Mouse (Mus musculus): ENCODE data around the gene Lonp1. TPM values are rescaled to one million over a fixed set of nuclear protein-coding genes. Genes with fewer than 3 reads are reported as not detected.

Lonp1 gene
- 56.5 and 57.6 TPM in 2 replicates for polyA plus RNA-seq (2015; fragmentation: Nextera tagmentation; extraction: Ambion mirVana)

DNA sequence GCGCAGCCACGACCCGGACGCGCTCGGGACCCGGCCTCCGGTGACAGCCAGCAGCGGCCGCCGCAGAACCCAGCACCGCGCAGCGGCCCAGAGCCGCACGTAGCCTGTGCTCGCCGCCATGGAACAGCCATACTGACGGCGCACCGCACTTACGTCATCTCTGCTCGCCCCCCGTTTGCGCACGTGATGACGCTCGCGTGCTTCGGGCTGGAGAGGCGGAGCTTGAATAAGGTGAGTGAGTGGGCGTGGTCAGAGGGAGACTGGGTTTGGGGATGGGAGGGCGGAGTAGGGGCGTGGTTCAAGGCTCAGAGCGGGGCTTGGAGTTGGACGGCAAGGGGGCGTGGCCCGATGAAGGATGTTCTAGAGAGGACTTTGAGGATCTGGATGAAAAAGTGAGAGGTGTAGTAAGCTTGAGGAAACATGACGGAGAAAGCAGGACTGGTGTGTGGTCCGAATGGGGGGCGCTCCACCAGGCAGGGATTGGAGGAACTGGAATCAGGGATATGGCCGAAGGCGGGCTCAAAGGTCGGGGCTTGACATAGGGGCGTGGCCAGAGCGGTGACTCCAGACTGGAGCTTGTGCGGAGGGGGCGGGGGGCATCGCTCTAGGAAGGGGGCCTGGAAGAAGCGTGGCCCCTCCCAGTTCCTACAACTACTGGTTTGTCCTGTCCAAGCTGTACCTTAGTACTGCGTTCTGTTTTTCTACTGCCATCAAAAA is at the start of gene Lonp1:
Gene Lonp1 (minus strand): TSS at position 134 of the 717 bp plus-strand sequence.
- Histone ChIP-seq H3K27me3 (replicated peaks; ENCODE audit: control insufficient read depth, insufficient read depth, low read length) (no peaks in the 10 kb centered on the region), H3K9me3 (ENCODE audit: control insufficient read depth, low read length) (no peaks in the 10 kb centered on the region), H3K36me3 (ENCODE audit: control insufficient read depth, insufficient read depth, low read length) (peaks cover 3% of the 10 kb centered on the region), H3K27ac (ENCODE audit: low read length) (peak within 1 kb of the TSS; percentile 87), H3K4me2 (ENCODE audit: low read depth, low read length) (peak within 1 kb of the TSS; percentile 95), H3K4me1 (ENCODE audit: control insufficient read depth, insufficient read depth, low read length) (peaks cover 21% of the 10 kb centered on the region), H3K9ac (ENCODE audit: low read depth, low read length) (peak within 1 kb of the TSS; percentile 91), H3K4me3 (ENCODE audit: low read length) (peak within 1 kb of the TSS; percentile 93)
- ATAC-seq = peak; percentile 88
- WGBS = under 1% methylated on average over 51 of the region's 51 CpGs

DNA sequence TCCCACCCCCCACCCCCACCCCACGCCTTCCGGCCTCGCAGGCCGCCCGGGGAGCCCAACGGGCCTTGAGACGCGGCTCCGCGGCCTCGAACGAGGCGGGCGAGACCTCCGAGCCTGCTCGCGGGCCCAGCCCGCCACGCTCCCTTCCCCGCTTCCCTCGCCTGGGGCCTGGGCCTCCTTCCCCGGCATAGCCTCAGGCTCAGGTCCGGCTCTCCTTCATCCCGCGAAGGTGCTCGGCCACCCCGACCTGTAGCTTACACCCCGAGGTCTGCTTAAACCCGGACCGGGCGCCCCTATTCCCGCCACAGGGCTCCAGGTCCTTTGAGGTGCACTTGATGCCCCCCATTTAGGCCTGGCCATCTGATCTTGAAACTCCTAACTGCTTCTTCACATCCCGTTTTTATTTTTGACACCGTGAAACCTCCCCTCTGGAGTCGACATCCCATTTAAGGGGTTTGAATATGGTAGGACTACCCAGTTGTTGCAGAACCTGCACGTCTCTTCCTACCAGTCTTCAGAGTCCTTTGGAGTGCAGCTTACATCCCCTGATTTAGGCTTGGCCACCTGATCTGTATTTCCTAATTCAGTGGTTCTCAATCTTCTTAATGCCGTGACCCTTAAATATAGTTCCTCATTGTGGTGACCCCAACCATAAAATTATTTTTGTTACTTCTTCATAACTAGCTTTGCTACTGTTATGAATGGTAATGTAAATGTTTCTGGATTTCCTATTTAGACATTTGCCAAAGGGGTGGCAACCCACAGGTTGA is 47.1 kb upstream of the Lonp1 start:
- WGBS = 2% methylated on average over 33 of the region's 37 CpGs
- peak overlapping the region; percentile 96 for H3K4me3 ChIP-seq (ENCODE audit: low read length)
- H3K27ac ChIP-seq (ENCODE audit: low read length) = peak overlapping the region; percentile 84
- peak overlapping the region; percentile 71 for H3K4me2 ChIP-seq (ENCODE audit: low read depth, low read length)
- peak; percentile 21; the same call in 1 of the 2 replicates for ATAC-seq
- H3K9me3 ChIP-seq (ENCODE audit: control insufficient read depth, low read length) = no peaks in the 10 kb centered on the region
- peaks cover 14% of the 10 kb centered on the region for H3K4me1 ChIP-seq (ENCODE audit: control insufficient read depth, insufficient read depth, low read length)
- peak overlapping the region; percentile 96 for H3K9ac ChIP-seq (ENCODE audit: low read depth, low read length)
- H3K36me3 ChIP-seq (ENCODE audit: control insufficient read depth, insufficient read depth, low read length) = peaks cover 2% of the 10 kb centered on the region; the same call in 1 of the 2 replicates
- H3K27me3 ChIP-seq (replicated peaks; ENCODE audit: control insufficient read depth, insufficient read depth, low read length) = no peaks in the 10 kb centered on the region

DNA sequence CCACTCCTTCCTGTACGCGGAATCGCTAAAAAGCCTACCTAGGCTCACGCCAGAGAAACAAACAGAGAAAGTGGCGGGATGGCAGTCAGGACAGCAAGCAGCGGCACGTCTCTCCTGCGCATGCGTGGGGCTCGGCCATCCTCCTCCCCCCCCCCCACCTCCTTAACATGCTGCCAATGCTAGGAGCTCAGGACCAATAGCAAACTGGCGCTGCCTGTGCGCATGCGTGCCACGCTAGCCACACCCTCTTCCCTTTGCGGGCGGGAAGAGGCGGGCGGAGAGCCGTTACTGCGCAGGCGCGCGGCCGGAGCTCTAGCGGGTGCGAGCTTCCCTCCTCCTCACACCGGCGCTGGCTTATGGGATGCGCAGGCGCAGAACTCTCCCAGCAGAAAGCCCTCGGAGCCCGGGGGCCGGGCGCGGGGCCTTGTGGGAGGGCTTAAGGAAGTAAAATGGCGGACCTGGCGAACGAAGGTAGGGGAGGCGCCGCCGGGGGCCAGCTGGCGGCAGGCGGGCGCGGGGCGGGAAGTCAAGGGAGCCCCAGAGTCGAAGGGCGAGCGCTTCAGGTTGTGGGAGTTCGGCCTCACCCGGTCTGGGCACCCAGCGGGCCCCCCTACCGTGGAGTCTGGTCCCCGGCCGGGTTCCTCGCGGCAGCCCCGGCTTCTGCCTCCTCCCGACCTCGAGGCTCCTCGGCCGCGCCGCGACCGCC is 46.4 kb upstream of the Lonp1 start, which contains the start of gene Ranbp3:
Gene Ranbp3 (plus strand): TSS at position 354 of the 706 bp plus-strand sequence.
- Histone ChIP-seq H3K9ac (ENCODE audit: low read depth, low read length) (peak within 1 kb of the TSS; percentile 96), H3K27me3 (replicated peaks; ENCODE audit: control insufficient read depth, insufficient read depth, low read length) (no peaks in the 10 kb centered on the region), H3K4me3 (ENCODE audit: low read length) (peak within 1 kb of the TSS; percentile 96), H3K36me3 (ENCODE audit: control insufficient read depth, insufficient read depth, low read length) (peaks cover 2% of the 10 kb centered on the region; the same call in 1 of the 2 replicates), H3K27ac (ENCODE audit: low read length) (peak within 1 kb of the TSS; percentile 93), H3K9me3 (ENCODE audit: control insufficient read depth, low read length) (no peaks in the 10 kb centered on the region), H3K4me1 (ENCODE audit: control insufficient read depth, insufficient read depth, low read length) (peaks cover 14% of the 10 kb centered on the region), H3K4me2 (ENCODE audit: low read depth, low read length) (peak within 1 kb of the TSS; percentile 89)
- peak; percentile 93 for ATAC-seq
- 1% methylated on average over 52 of the region's 66 CpGs for whole genome bisulfite sequencing

DNA sequence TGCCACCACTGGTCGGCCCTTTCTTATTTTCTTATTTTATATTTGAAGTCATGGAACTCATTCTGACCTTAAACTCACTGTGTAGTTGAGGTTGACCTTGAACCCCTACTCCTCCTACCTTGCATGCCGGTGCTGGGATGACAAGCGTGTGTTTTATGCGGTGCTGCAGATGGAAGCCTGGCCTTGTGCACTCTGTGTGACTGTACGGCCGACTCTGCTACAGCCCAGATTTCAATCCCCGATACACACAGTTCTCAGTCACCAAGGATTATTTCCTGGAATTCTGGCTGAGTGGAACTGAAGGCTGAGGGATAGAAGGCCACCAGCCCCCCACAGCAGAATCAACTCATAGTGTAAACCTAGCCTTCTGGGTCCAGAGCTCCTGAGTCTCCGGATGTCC is 43.1 kb upstream of the Lonp1 start:
- Histone ChIP-seq H3K36me3 (ENCODE audit: control insufficient read depth, insufficient read depth, low read length) (no peaks in the 10 kb centered on the region), H3K9ac (ENCODE audit: low read depth, low read length) (no peak overlapping the region), H3K9me3 (ENCODE audit: control insufficient read depth, low read length) (no peaks in the 10 kb centered on the region), H3K4me1 (ENCODE audit: control insufficient read depth, insufficient read depth, low read length) (peaks cover 3% of the 10 kb centered on the region), H3K27ac (ENCODE audit: low read length) (no peak overlapping the region), H3K4me2 (ENCODE audit: low read depth, low read length) (no peak overlapping the region), H3K27me3 (replicated peaks; ENCODE audit: control insufficient read depth, insufficient read depth, low read length) (no peaks in the 10 kb centered on the region), H3K4me3 (ENCODE audit: low read length) (no peak overlapping the region)
- WGBS = 88% methylated on average over 8 of the region's 8 CpGs
- ATAC-seq = no peak

DNA sequence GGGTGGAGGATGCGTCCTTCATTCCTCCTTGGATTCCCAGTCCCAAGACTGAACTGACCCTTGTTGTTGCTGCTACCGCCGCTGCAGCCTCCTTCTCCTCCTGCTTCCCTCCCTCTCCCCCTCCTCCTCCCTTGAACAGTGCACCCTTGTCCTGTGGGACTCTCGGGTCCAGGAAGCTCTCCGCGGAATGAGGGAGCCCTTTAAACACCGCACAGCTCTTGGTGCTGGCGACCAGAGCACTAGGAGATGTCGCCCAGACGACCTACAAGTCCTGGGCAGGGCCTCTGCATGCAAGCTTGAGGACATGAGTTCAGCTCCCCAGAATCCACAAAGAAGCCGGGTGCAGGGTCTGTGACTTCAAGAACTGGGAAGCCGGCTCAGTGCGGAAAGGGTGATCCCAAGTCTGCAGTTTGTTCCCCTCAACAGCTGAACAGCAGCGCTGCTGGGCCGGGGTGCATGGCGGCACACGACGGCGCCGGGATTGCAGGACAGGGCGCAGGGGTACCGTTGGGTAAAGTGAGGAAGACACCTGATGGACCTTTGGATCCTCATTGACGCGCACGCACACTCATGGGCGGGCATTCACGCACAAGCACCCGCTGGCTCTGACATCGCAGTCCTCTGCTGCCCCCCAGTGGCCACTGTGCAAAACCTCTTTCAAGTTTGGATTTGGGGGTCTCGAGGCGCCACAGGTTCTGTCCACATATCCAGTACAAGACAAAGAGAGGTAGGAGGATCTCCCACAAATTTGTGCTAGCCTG is 41.9 kb upstream of the Lonp1 start:
- H3K27ac ChIP-seq (ENCODE audit: low read length) = no peak overlapping the region
- no peaks in the 10 kb centered on the region for H3K9me3 ChIP-seq (ENCODE audit: control insufficient read depth, low read length)
- H3K4me3 ChIP-seq (ENCODE audit: low read length) = peak overlapping the region; percentile 47
- peak; percentile 35 for ATAC-seq
- H3K9ac ChIP-seq (ENCODE audit: low read depth, low read length) = peak overlapping the region; percentile 65
- 5% methylated on average over 31 of the region's 31 CpGs for WGBS
- peak overlapping the region; percentile 90 for H3K4me2 ChIP-seq (ENCODE audit: low read depth, low read length)
- H3K36me3 ChIP-seq (ENCODE audit: control insufficient read depth, insufficient read depth, low read length) = no peaks in the 10 kb centered on the region
- H3K4me1 ChIP-seq (ENCODE audit: control insufficient read depth, insufficient read depth, low read length) = peaks cover 9% of the 10 kb centered on the region
- H3K27me3 ChIP-seq (replicated peaks; ENCODE audit: control insufficient read depth, insufficient read depth, low read length) = no peaks in the 10 kb centered on the region

DNA sequence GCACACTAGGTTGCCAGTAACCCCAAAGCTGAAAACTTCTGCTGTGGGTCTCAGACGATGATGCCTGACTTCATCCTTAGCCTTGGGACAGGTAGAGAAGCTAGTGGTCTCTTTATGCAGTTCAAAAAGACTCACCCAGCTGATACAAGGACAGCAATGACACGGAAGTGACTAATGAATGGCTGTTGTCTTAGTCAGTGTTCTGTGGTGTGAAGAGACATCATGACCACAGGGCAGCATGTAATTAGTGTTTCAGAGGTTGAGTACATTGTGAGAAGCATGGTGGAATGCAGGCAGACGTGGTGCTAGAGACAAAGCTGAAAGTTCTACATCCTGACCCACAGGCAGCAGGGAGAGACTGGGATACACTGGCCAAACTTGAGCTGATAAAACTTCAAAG is 40.9 kb upstream of the Lonp1 start:
- Histone ChIP-seq H3K4me2 (ENCODE audit: low read depth, low read length) (no peak overlapping the region), H3K27ac (ENCODE audit: low read length) (no peak overlapping the region), H3K9me3 (ENCODE audit: control insufficient read depth, low read length) (no peaks in the 10 kb centered on the region), H3K4me1 (ENCODE audit: control insufficient read depth, insufficient read depth, low read length) (peaks cover 9% of the 10 kb centered on the region), H3K4me3 (ENCODE audit: low read length) (no peak overlapping the region), H3K36me3 (ENCODE audit: control insufficient read depth, insufficient read depth, low read length) (no peaks in the 10 kb centered on the region), H3K27me3 (replicated peaks; ENCODE audit: control insufficient read depth, insufficient read depth, low read length) (no peaks in the 10 kb centered on the region), H3K9ac (ENCODE audit: low read depth, low read length) (no peak overlapping the region)
- 73% methylated on average over 3 of the region's 3 CpGs for WGBS
- no peak for ATAC-seq

DNA sequence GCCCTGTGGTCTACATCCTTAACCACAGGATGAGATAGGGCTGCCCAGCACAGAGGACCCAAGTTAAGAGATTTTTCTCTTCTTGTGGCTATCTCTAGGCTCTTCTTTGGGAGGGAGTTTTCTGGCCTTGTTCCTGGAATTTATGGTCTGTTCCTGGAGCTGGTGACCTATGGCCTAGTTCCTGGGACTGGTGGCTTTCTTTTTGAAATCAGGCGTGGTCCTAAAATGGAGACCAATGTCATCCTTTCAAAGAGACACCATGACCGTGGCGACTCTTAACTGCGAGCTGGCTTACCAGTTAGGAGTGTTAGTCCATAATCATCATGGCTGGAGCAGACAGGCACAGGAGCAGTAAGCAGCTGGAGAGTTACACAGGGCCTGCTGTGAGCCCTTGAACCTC is 39.7 kb upstream of the Lonp1 start:
- H3K36me3 ChIP-seq (ENCODE audit: control insufficient read depth, insufficient read depth, low read length) = no peaks in the 10 kb centered on the region
- H3K4me2 ChIP-seq (ENCODE audit: low read depth, low read length) = no peak overlapping the region
- no peaks in the 10 kb centered on the region for H3K27me3 ChIP-seq (replicated peaks; ENCODE audit: control insufficient read depth, insufficient read depth, low read length)
- H3K4me3 ChIP-seq (ENCODE audit: low read length) = no peak overlapping the region
- no peaks in the 10 kb centered on the region for H3K9me3 ChIP-seq (ENCODE audit: control insufficient read depth, low read length)
- no peak overlapping the region for H3K9ac ChIP-seq (ENCODE audit: low read depth, low read length)
- ATAC-seq = no peak
- 83% methylated on average over 4 of the region's 4 CpGs for WGBS
- no peak overlapping the region for H3K27ac ChIP-seq (ENCODE audit: low read length)
- peaks cover 9% of the 10 kb centered on the region for H3K4me1 ChIP-seq (ENCODE audit: control insufficient read depth, insufficient read depth, low read length)

DNA sequence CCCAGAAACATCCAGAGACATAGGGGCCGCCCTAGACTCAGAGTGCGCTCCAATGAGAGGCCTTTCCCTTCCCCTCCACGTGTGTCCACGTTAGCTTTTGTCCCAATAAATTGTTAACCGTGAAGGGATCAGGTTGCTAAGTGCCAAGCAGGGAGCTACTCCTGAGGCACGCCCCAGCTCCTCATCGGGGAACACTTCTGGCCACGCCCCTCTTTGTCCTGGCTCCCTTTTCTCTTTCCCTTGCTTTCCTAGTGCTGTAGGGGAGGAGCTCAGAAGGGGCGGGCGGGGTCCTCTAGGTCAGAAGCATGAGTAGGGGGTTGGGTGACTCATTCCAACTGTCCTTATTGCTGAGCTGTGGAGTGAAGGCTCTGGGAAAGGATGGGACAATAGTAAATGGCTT is 37.6 kb upstream of the Lonp1 start:
- Histone ChIP-seq H3K36me3 (ENCODE audit: control insufficient read depth, insufficient read depth, low read length) (no peaks in the 10 kb centered on the region), H3K27me3 (replicated peaks; ENCODE audit: control insufficient read depth, insufficient read depth, low read length) (no peaks in the 10 kb centered on the region), H3K9me3 (ENCODE audit: control insufficient read depth, low read length) (no peaks in the 10 kb centered on the region), H3K4me3 (ENCODE audit: low read length) (no peak overlapping the region), H3K4me2 (ENCODE audit: low read depth, low read length) (peak overlapping the region; percentile 30), H3K9ac (ENCODE audit: low read depth, low read length) (peak overlapping the region; percentile 15; the same call in 1 of the 2 replicates), H3K27ac (ENCODE audit: low read length) (no peak overlapping the region), H3K4me1 (ENCODE audit: control insufficient read depth, insufficient read depth, low read length) (peaks cover 9% of the 10 kb centered on the region)
- 7% methylated on average over 10 of the region's 10 CpGs for WGBS
- ATAC-seq = peak; percentile 54
